Mouse (Mus musculus): ENCODE data around the gene Eps8.

Gene Eps8

GRCm38 (mm10) chr6:137569071-137569470, 85.6 kb downstream of the Eps8 start:
- no peak for DNase-seq (ENCODE audit: low spot score)

DNA sequence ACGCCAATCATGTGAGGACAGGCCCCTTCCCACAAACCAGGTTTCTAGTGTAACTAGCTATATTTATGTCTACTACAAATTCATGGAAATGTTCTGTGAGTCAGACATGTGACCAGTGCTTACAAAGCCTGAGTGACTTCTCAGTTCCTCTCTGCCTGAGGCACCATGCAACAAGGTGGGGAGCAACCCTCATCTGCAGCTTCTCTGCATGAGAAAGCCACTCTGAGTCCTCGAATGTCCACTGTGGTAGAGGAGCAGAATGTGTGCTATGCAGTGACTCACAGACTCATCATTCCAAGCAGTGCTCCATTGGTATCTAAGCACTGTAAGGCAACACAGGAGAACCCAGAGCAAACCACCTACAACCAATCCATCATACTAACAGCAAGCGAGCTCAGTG, 88.8 kb downstream of the Eps8 start:
- DNase-seq (ENCODE audit: low spot score), result no peak

DNA sequence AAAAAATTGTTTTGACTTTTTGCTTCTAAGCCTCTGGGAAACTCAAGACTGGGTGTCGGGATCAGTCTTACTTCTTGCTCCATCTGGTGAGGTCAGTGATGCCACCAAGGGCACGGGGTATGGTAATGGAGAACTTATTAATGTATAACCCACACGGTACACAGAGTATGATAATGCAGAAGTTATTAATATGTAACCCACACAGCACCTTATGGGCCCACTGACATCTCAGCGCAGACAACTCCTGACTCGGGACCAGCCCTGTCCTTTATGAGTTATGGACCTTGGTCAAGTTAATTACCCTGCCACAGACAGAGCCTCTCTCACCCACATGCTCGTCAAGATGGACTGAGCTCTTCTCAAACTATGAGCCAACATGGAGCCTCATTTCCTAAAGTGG, 89.2 kb downstream of the Eps8 start:
- no peak for DNase-seq (ENCODE audit: low spot score)

DNA sequence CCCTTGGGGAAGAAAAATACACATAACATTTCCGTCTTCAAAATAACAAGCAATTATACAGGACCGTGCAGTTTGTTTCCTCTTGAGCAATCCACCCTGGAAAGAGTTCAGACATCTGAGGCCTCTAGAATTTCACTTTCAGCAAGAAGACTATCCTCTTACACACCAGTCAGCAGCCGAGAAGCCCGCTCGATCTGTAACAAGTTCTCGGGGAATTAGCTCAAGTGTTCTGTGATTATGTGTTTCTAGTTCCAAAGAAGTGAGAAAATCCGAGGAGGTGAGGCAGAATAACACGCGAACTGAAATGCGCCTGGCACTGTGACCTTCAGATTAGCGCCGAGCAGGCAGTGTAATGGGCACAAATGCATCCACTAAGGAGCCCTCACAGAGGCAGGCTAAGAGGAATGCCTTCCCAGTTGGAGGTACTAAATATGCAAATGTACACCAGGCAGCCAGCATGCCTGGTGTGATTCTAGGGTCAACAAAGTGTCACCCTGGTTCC, 94.3 kb downstream of the Eps8 start:
- peak; percentile 31 for DNase-seq (ENCODE audit: low spot score)

GRCm38 (mm10) chr6:137558840-137559239, 95.8 kb downstream of the Eps8 start:
- no peak for DNase-seq (ENCODE audit: low spot score)

DNA sequence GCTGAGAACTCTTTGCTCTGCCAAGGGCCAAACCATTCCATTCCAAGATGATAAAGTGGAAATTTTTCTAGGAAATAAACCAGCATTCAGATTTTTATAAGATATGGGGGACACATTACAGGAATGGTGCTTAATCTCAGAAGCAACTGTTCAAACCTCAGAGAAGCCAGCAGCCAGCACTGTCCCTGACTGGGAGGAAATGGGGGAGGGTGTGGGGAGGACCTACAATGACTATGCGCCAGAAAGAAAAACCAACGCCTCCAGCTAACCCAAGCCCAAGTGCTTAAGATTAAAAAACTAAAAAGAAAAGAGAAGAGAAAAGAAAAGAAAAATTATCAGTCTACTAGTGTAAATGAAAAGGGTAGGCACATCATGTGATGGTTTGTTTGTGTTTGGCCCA, 97.0 kb downstream of the Eps8 start:
- no peak for DNase-seq (ENCODE audit: low spot score)

GRCm38 (mm10) chr6:137557159-137557558, 97.5 kb downstream of the Eps8 start:
- DNase-seq (ENCODE audit: low spot score), result no peak

DNA sequence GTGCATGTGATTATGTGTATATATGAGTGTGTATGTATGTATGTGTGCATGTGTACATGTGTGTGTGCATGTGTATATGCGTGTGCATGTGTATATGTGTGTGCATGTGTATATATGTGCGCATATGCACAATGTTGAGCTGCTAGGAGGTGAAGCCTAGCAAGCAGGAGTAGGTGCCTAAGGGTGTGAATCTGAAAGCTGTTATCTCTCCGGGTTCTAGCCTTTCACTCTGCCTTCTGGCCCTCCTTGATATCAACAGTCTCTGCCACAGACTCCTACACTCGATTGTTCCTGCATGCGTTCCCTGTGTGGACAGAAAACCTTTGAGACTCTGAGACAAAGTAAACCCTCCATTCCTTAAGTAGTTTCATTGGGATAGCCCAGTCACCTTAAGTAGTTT, 98.0 kb downstream of the Eps8 start:
- DNase-seq (ENCODE audit: low spot score), result no peak

- no peak for DNase-seq (ENCODE audit: low spot score)
Measured at GRCm38 (mm10) chr6:137550181-137550580, 104.5 kb downstream of the Eps8 start.

- no peak for DNase-seq (ENCODE audit: low spot score)
Measured at GRCm38 (mm10) chr6:137548613-137549012, 106.1 kb downstream of the Eps8 start.

DNA sequence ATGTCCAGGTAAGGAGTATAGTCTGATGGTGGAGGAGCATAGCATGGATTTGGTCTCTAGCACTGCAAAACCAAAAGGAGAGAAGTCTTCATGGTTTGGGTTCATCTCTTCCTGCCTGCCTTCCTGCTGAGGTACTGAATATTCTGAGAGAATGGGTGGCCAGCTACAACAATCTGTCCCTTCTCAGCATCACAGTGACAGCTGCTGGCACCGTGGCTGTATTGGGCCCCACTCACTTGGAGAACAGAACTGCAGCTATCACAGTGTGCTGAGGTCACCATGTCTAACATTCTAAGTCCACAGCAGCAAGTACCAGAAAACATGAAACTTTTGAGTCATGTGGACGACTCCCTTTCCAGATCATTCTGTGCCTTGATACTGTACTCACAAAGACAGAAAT, 107.1 kb downstream of the Eps8 start:
- DNase-seq (ENCODE audit: low spot score), result no peak

- DNase-seq (ENCODE audit: low spot score), result no peak
Measured at GRCm38 (mm10) chr6:137546101-137546500, 108.6 kb downstream of the Eps8 start.

GRCm38 (mm10) chr6:137545341-137545740, 109.3 kb downstream of the Eps8 start:
- no peak for DNase-seq (ENCODE audit: low spot score)

DNA sequence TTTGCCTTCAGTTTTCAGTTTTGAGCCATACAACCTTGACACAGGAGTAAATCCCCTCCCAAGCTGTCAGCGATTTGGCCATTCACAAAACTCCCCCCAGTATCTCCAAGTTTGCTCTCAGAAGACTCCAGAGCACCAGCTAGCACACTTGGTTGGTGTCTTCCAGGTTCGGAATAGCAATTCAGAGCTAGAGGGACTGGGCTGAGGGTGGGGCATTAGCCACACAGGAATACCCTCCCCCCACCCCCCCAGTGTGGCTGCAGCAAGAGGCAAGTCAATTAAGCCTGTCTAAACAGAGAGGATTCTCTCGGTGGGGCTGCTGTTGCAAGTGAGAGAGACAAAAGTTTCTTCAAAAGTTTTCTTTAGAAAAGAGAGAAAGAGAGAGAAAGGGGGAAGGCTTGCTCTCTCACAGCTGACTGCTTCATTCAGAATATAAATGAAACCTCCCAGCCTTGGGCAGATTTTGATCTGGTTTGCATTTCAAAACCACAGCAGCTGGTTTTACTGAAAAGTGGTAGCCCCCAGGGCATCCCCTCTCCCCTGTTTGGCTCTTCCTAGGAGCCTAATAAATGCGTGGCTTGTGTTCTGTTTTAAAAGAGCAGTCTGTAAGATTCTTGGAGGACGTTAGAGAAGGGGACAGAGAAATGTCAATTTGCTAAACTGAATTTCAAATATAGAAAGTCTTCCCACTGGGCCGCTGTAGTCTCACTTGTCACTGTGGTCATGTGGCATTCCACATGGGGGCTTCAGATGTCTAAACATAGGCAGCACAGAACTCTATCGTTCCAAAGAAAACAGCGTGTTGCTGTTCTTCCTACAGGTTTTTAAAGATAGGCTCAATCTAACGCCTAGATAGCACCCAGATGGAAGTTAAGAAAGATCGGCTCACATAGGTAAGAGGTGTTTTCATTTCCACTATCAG, 112.2 kb downstream of the Eps8 start:
- peak; percentile 65 for DNase-seq (ENCODE audit: low spot score)

DNA sequence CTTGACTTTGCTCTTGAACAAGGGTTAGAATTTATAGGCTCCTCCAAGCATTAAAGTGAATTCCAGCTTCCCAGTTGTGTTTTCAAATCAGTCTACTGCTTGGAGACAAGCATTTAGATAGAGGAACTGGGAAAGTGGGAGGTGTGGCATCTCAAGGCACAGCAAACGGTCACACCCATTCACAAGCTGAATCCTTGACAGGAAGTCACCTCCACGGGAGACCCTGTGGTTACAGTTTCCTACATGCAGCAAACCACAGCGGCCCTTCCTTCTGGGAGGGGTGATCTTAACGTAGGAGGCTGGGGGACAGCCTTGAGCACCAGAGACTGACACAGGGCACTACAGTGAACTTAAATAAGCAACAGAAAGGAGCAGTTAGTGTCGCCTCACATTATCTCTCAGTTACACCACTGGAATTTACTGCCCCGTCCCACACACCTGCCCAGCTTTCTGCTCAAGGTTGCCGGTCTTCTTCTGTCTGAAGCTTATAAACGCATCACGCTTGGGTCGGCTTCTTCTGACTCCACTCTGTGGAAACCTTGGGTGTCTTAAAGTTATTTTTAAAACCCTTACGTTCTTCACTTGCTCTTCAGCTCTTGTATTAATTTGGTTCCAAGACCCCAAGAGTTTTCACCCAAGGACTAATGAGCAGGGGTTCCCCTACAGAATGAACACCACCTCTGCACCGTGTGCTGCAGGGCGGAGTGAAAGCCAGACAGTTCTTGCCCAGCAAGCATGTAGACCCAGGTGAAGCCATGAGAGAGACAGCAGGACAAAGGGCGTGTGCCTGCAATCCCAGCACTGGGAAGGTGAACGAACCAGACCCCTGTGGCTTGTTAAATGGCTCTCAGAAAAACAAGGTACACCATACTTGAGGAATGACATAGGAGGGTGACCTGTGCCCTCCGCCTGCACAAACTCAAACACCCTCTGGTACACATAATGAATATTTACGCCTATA, 113.2 kb downstream of the Eps8 start:
- no peak for DNase-seq (ENCODE audit: low spot score)

GRCm38 (mm10) chr6:137540800-137541199, 113.9 kb downstream of the Eps8 start:
- DNase-seq (ENCODE audit: low spot score), result no peak

DNA sequence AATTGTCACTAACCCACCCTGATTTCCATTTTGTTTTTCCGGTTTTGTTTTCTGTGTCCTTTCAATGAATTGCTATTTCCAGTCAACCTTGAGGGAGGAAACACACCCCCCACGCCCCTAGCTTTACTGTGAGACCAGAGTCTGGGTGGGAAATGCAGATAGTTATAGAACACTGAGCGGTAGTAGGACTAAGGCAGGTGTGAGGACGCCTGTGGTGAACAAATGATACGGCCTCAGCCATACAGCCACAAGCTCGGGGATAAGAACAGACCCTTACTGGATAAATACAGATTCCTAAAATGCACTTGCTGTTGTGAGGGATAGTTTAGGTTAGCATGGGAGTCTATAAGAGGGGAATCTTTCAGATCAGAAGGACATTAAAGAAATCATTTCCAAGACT, 114.3 kb downstream of the Eps8 start:
- no peak for DNase-seq (ENCODE audit: low spot score)

DNA sequence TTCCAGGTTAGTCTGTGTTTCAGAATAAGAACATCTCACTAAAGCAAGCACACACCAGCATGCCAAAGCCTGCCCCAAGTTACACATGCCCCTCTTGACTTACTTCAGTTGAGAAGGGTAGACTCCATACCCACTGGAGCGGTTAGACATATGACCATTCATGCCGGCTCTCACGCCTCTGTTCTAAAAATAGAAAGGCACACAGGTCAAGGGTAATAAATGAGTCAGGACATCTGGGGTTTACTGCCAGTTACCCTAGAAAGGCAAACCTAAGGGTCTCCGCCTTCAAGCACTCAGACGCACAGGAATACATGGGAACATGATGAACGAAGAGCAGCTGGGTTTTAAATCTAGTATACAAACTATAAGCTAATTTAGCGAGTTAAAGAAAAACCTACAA, 115.5 kb downstream of the Eps8 start:
- DNase-seq (ENCODE audit: low spot score), result no peak

DNA sequence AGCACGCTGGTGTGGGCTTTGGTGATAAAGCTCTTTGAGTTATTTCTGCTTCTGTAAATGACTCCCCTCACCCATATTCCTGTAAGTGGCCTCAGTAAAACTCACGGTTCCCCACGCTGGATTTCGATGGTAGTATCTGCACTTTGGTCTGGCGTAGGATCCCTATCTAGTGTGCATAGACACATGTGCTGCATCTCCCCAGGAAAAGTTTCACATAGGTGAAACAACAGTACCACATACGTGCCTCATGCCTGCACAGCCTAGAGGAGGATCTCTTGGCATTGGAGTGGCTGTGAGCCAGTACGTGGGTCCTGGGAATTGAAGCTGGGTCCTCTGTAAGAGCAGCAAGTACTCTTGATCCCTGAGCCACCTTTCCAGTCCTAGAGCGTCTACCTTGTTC, 121.9 kb downstream of the Eps8 start:
- DNase-seq (ENCODE audit: low spot score), result no peak

- no peak for DNase-seq (ENCODE audit: low spot score)
Measured at GRCm38 (mm10) chr6:137525769-137526168, 128.9 kb downstream of the Eps8 start.

- DNase-seq (ENCODE audit: low spot score), result no peak
Measured at GRCm38 (mm10) chr6:137520343-137520704, 134.4 kb downstream of the Eps8 start.

DNA sequence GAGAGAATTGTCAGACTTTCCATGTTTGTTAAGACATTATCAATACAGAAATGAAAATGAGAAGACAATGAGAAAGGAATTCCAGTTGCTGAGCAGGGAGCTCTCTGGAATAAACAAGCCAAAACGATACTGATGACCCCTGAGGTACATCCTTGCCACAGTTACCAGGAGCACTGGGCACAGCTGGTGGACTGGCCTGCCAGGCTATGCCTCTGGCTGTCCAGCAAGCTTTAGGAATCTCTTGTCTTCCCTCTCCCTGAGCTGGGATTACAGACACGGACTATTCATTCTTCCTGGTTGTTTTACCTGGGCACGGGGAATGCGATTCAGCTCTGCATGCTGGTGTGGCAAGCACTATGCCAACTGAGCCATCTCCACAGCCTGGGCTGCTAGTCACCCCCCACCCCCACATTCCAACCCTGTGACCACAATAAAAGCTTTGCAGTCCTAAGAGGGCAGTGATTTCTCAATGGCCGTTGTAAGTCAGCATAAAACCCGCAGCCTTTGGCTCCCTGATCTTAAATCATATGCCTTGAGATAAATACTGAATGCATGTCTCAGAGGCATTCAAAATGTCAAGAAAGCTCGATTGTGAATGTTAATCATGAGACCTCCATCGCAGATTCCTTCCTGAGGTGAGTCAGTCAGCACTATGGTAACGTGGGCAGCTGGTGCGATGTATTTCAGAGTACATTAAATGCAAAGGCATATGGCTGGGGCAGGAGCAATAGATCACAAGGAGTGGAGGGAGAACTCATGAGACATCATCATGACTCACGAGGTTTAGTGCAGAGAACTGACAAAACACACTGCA, 134.9 kb downstream of the Eps8 start:
- no peak for DNase-seq (ENCODE audit: low spot score)
